Mouse (Mus musculus) ES-Bruce4 (cell line): ENCODE data around the gene Tmem135.

Experiments
- CTCF ChIP-seq: IDR thresholded peaks from one replicate; pipeline ENCODE4 v1.8.1; 2011; ENCODE audit warnings: low read depth, low read length
- EP300 ChIP-seq: IDR thresholded peaks from 2 replicates; pipeline ENCODE4 v1.6.1; 2011; ENCODE audit warnings: low read depth, low read length; ENCODE audit not compliant: insufficient read depth
- POLR2A ChIP-seq: IDR thresholded peaks from one replicate; pipeline ENCODE4 v1.8.1; 2011; ENCODE audit warnings: low read length; ENCODE audit not compliant: insufficient read depth

DNA sequence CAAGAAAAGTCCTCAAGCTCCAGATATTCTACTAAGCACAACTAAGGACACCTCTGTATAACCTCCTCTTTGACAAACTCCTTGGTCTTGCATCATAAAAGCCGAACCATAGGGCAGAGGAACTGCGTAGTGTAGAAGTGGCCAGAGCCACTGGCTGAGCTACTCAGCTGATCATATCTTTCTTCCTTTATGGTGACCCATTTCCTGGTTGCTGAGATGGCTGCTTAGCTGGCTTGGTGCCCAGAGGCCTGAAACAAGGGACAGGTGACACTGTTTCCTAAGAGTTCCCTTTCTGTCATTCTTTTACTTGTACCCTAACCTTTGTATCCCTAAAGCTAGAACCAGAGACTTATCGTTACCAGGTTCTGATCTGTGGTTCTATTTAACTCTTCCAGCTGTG, 7.3 kb upstream of the Tmem135 start:
- TF ChIP-seq EP300 (no peak), CTCF (no peak), POLR2A (no peak)
